Mouse (Mus musculus): ENCODE data around the gene Tbc1d17.
"Not testable (repeated sequence)": the region's sequence is repeated elsewhere in the genome, so short reads cannot be mapped to it uniquely, and the experiment has no call there.

The Tbc1d17 gene

GRCm38 (mm10) chr7:44848561-44849415, at the start of gene Tbc1d17, which contains the start of gene Akt1s1:
Tbc1d17 (minus strand) TSS chr7:44849079.
Akt1s1 (plus strand) TSS chr7:44848991.
- DNase-seq (ENCODE audit: low spot score), result peak; percentile 96

GRCm38 (mm10) chr7:44898607-44899006, 49.7 kb upstream of the Tbc1d17 start:
- peak; percentile 62 for DNase-seq (ENCODE audit: low spot score)

GRCm38 (mm10) chr7:44896499-44896898, 47.6 kb upstream of the Tbc1d17 start:
- no peak for DNase-seq (ENCODE audit: low spot score)

GRCm38 (mm10) chr7:44895593-44896434, 46.9 kb upstream of the Tbc1d17 start, which contains the start of gene Fuz:
Fuz (plus strand) TSS chr7:44896079.
- DNase-seq (ENCODE audit: low spot score), result peak; percentile 87

GRCm38 (mm10) chr7:44895206-44895592, 46.3 kb upstream of the Tbc1d17 start:
- DNase-seq (ENCODE audit: low spot score), result no peak

GRCm38 (mm10) chr7:44894175-44894574, 45.3 kb upstream of the Tbc1d17 start:
- DNase-seq (ENCODE audit: low spot score), result no peak

GRCm38 (mm10) chr7:44893197-44893596, 44.3 kb upstream of the Tbc1d17 start:
- DNase-seq (ENCODE audit: low spot score), result peak; percentile 48

GRCm38 (mm10) chr7:44892276-44892921, 43.5 kb upstream of the Tbc1d17 start, which contains the start of gene Med25:
Med25 (minus strand) TSS chr7:44892712.
- peak; percentile 93 for DNase-seq (ENCODE audit: low spot score)

GRCm38 (mm10) chr7:44891611-44892010, 42.7 kb upstream of the Tbc1d17 start:
- DNase-seq (ENCODE audit: low spot score), result no peak

- no peak for DNase-seq (ENCODE audit: low spot score)
Measured at GRCm38 (mm10) chr7:44890737-44891136, 41.9 kb upstream of the Tbc1d17 start.

GRCm38 (mm10) chr7:44890180-44890579, 41.3 kb upstream of the Tbc1d17 start:
- no peak for DNase-seq (ENCODE audit: low spot score)

GRCm38 (mm10) chr7:44888256-44889105, 39.6 kb upstream of the Tbc1d17 start:
- no peak for DNase-seq (ENCODE audit: low spot score)

- no peak for DNase-seq (ENCODE audit: low spot score)
Measured at GRCm38 (mm10) chr7:44886964-44887363, 38.1 kb upstream of the Tbc1d17 start.

- no peak for DNase-seq (ENCODE audit: low spot score)
Measured at GRCm38 (mm10) chr7:44884637-44885036, 35.8 kb upstream of the Tbc1d17 start.

- DNase-seq (ENCODE audit: low spot score), result no peak
Measured at GRCm38 (mm10) chr7:44883036-44883435, 34.2 kb upstream of the Tbc1d17 start.

GRCm38 (mm10) chr7:44877833-44878232, 29.0 kb upstream of the Tbc1d17 start:
- DNase-seq (ENCODE audit: low spot score), result no peak

- not testable (repeated sequence) for DNase-seq (ENCODE audit: low spot score)
Measured at GRCm38 (mm10) chr7:44871774-44872173, 22.9 kb upstream of the Tbc1d17 start.

- no peak for DNase-seq (ENCODE audit: low spot score)
Measured at GRCm38 (mm10) chr7:44871181-44871580, 22.3 kb upstream of the Tbc1d17 start.

- no peak for DNase-seq (ENCODE audit: low spot score)
Measured at GRCm38 (mm10) chr7:44870614-44871013, 21.7 kb upstream of the Tbc1d17 start.

- peak; percentile 90 for DNase-seq (ENCODE audit: low spot score)
Measured at GRCm38 (mm10) chr7:44869697-44870528, 21.0 kb upstream of the Tbc1d17 start, which contains the start of gene Ptov1. Ptov1 (minus strand) TSS chr7:44869788.

Data from testis, postnatal 14 days (tissue).